Mouse (Mus musculus): Measurements from ENCODE around the gene AI837181.
A peak's percentile ranks its signal among the peaks of the same experiment; 100 is the strongest.

The AI837181 gene

DNA sequence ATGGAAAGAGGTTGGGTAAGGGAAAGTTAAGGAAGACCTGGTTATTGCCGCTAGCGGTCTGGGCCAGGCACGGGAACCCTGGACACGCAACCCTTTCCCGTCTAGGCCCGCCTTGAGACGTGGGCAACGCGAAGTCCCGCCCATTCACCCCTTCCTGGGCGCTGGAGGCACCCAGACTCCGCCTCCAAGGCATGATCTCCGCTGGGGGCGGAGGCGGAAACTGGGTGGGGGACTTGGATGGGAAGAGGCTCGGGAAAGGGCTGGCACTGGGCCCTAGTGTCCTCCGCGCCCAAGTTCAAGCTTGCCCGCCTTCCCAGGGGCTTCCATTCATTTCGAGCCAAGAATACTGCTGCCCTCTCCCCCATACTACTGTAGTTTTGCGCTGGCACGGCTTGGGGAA is 48.8 kb downstream of the AI837181 start, which contains the start of gene Efemp2:
Gene Efemp2 (plus strand): TSS at position 235 of the 400 bp plus-strand sequence.
- DNase-seq = peak; percentile 63 to 64

DNA sequence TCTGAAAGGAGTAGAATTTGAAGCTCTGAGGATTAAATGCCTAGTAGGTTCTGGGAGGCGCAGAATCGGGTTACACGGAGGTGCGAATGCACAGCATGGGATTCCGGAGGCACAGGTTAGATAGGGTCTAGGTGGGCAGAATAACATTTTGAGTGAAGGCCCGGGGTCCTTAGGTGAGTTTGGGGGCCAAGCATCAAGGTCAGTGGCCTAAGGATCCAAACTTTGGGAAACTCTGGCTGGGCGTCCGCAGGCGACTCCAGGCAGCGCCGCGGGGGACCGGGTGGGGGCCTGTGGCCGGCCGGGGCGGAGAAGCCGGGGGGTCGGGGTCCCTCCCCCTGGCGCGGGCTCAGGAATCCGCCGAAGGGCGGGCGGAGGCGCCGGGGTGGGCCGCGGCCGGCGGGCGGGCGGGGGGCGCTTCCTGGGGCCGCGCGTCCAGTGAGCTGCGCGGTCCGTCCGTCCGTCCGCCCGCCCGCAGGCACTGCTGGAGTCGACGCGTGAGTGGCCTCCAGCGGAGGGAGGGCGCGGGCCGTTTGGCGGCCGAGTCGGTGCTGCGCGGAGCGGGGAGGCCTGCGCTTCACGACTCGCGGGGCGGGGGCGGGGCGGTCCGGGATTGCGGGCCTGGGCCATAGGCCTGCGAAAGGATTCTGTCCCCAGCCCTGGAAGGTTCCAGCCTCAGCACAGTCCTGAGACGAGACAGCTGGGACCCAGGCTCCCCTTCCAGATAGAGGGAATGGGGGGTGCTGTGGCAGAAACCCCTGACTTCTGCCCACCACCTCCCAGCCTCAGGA is 49.5 kb downstream of the AI837181 start:
- peak; percentile 47 to 61 for DNase-seq

DNA sequence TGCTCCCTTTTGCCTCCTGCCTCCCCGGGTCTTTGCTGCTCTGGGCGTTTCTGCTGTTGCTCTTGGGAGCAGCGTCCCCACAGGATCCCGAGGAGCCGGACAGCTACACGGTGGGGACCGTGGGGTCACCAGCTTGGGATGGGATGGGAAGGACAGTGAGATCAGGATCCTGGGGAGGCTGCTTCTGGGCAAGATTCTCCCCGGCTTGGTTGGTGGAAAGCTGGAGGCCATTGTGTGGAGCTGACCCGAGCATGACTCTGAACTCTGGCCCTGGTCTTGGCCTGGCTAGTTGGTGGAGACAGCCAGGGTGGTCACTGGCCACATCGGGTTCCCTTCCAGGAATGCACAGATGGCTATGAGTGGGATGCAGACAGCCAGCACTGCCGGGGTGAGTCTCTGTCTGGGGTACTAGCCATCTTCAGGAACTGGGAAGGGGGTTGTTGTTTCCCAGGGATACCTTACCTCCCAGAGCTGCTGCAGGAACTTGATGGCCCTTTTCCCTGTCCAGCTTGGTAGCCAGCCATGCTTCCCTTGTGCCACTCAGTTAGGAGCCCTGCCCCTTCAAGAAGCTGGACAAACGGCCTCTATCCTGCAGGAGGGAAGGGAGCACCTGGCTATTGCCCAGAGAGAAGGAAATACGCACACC is 50.2 kb downstream of the AI837181 start:
- peak; percentile 56 to 69 for DNase-seq

All from cerebellum, adult 18-20 months (tissue).